Mouse (Mus musculus): Measurements from ENCODE around the gene Atp6v0e2.

The Atp6v0e2 gene

DNA sequence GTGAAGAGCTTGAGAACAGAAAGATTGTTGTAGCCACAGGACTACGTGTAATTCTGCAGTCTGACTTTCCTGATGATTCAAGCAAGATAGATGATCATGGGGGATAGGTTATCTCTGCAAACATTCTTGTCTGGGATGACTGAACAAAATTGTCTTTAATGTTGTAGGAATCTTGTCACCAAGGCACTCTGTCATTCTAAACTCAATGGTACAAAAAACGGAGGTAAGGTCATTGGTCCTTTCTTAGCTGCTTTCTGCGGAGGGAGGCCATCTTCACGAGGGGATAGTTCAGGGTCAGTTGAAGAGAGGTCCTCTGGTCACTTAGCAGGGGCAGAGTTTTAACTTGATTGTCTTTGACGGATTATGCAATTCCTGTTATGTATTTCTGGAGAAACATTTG, 41.3 kb downstream of the Atp6v0e2 start:
- no peak for DNase-seq

DNA sequence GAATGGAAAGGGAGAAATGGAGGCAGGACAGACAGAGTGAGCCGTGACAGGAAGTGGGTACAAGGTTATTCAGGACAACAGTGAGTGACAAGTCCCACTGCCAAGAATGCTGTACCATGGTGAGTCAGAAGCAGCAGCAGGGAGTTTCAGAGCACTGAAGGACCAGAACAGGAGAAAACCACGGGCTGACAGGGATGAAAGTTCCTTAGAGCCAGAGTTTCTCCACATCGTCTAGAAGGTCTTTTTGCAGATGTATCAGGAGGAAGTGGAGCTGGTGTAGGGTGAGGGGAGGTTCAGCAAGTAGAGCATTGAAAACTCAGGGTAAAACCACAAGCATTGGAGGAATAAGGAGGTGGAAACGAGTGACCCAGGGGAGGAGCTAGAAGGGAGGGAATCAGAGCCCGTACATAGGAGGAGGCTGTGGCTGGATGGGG, 41.8 kb downstream of the Atp6v0e2 start:
- no peak for DNase-seq

DNA sequence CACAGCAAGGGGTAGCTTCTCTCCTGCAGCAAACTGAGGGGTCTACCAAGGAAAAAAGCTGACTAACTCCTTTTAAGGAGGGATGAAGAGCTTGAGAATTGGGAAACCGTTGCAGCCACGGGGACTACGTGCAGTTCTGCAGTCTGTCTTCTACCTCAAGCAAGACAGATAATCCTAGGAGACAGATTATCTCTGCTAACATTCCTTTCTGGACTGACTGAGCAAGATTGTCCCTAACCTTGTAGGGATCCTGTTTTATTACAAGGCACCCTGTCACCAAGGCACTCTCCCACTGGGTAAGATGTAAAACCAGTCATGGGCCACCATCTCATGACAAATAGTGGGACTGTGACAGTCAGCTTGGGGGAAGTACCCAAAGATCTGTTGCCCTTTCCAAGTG, 43.8 kb downstream of the Atp6v0e2 start:
- no peak for DNase-seq

DNA sequence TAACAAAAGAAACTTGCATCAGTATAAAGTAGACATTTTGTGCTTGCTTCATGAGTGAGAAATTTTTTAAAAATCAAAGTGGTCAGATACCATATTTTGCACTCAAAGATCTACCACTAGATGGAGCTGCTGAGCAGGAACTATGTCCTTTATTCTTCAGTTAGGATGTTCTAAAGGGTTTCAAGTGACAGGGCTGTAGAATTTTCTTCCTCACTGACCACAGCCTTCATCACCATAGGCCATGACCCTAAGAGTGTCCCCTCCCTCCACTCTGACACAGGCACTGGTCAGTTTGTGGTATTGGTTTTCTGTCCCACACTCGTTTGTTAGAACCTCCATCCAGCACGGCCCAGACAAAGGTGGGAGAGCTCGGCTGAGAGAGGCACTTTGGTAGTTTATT, 44.6 kb downstream of the Atp6v0e2 start:
- peak; percentile 63 to 64 for DNase-seq

DNA sequence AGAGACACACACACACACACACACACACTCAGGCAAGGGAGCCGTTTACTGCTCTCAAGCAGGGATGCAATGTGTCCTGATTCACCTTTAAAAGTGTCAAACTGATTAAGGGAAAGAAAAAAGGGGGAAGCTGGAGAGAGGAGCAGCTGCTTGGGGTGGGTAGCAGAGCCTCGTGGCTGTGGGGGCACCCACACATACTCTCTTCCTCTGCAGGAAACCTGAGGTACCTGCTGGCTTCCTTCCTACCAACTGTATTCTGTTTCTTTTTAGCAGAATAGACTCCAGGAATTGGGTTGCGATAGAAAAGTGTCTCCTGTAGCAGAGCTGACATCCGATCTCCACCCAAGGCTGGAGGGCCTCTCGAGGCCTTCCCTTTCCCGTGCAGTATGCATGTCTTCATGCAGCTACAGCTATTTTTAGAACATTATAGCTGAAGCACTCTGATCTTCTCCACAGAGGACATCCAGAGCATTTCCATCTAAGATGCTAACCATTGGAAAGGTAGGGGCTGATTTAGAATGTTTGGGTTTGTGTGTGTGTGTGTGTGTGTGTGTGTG, 51.9 kb downstream of the Atp6v0e2 start, which contains the start of gene Gm45021:
Gene Gm45021, plus strand, starts transcription at position 417 of the 557 bp plus-strand sequence.
- no peak for DNase-seq

Data from kidney, postnatal 36 days (tissue).